Mouse (Mus musculus): Measurements from ENCODE around the gene Vsig10.

Gene Vsig10

DNA sequence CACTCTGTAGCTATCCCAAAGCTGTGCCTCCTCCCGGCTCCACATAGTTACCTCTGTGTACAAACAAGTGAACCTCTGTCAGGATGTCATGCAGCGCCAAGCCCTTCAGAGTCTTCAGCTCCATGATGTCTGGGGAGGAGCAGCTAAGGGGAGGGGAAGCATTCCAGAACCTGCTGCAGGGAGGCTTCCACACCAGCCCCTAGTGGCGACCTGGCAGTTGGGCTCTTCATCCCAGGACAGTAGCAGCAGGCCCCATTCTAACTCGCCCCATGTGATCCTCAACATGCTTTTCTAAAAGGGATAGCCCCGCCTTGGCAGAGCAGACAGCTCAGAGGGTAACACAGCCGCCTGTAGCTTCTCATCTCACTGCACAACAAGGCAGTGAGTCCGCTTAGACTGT, 62.9 kb downstream of the Vsig10 start:
- in situ Hi-C loops (cut with MboI), result no loop called here

GRCm38 (mm10) chr5:117383198-117383597, 64.3 kb downstream of the Vsig10 start:
- in situ Hi-C loops (cut with MboI), result no loop called here

GRCm38 (mm10) chr5:117388296-117388751, 69.4 kb downstream of the Vsig10 start:
- in situ Hi-C loops (cut with MboI), result no loop called here

- in situ Hi-C loops (cut with MboI), result no loop called here
These were observed 70.0 kb downstream of the Vsig10 start, which contains the start of gene Rfc5 for GRCm38 (mm10) chr5:117388877-117389276. Gene Rfc5 (minus strand): TSS chr5:117389047.

DNA sequence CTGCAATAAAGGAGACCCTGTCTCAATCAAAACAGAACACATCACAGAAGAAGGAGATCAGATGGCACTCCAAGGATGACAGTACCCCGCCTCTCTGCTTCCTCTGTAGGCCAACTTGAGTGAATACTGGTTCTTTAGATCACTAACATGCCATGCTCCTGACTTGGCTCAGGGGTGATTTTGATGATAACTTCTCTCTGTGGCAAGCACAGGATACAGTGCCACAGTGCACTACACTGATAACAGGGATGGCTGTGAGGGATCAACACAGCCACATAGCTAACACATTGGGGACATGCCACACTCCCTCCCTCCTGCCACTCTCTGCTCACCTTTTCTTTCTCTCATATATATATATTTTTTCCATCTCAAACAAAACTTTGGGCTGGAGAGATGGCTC, 72.0 kb downstream of the Vsig10 start:
- in situ Hi-C loops (cut with MboI), result no loop called here

GRCm38 (mm10) chr5:117395834-117396233, 77.0 kb downstream of the Vsig10 start:
- in situ Hi-C loops (cut with MboI), result no loop called here

- in situ Hi-C loops (cut with MboI), result no loop called here
These were observed 77.7 kb downstream of the Vsig10 start for GRCm38 (mm10) chr5:117396596-117397014.

DNA sequence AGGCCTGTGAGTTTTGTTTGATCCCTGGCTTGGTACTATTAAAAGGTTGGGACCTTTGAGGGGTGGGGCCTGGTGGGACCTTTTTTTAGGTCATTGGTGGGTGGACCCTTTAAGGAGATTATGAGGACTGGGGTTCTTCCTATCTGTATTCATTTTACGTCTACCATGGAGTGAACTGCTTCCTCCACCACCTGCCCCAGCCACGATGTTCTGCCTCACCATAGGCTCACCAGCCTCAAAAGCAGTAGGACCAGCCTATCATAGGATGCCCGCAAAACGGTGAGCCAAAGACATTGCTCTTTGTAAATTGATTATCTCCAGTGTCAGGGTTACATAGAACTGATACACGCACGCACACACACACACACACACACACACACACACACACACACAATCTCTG, 78.5 kb downstream of the Vsig10 start:
- in situ Hi-C loops (cut with MboI), result no loop called here

GRCm38 (mm10) chr5:117398007-117398550, 79.2 kb downstream of the Vsig10 start:
- in situ Hi-C loops (cut with MboI), result no loop called here

DNA sequence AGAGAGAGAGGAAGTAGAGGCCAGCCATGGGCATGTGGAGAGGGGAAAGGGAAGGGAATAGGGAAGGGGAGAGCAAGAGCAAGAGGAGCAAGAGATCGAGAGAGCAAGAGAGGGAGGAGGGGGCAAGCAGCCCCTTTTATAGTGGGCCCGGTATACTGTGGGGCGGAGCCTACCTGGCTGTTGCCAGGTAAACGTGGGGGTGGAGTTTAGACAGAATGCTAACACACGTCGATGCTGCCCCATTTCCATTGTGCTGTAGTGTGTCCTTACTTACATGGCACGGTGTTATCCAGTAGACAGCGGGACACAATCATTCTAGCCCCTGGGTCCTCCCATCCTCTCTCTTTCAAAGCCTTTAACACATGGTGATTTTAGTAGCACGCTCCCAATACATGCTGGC, 80.4 kb downstream of the Vsig10 start:
- in situ Hi-C loops (cut with MboI), result no loop called here

- in situ Hi-C loops (cut with MboI), result no loop called here
These were observed 84.7 kb downstream of the Vsig10 start for GRCm38 (mm10) chr5:117403609-117404008.

All from mature B cell (primary cell).